In the genomic region with DNA sequence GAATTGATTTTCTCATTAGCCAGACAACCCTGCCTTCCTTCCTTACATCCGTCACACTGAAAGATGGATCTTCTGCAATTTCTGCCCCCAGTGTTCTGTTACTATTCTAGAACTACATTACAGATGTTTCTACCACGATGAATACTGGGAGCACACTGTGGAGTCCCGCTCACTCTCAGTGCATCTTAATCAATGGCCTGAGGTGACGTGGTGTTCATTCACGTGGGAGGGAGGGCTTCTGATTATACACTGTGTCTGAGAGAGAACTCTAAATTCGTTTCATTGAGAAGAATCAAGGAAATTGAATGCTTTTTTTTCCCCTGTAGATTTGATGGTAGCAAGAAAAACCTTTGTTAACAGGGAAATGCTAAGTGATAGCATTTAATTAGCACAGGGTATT, we compare ENCODE assay signal across 23 mouse cellular contexts. TPM values are rescaled to one million over a fixed set of nuclear protein-coding genes. Genes with fewer than 3 reads are reported as not detected.
A peak's percentile ranks its signal among the peaks of the same experiment; 100 is the strongest.
DNase-seq lines count a peak whose midpoint lies in the region; ATAC-seq and TF ChIP-seq lines count a peak whose summit lies in the region.
"Had no signal": no experiment of that assay in that cellular context is flagged by ENCODE, and none has a peak within 500 bp of the region (broad histone marks: within the 10 kb centered on the region; RNA-seq: fewer than 3 reads in every experiment).

No protein-coding gene starts in this region.

- WGBS in heart, postnatal 0 days: 46% methylated on average over 6 of the region's 6 CpGs
- 15% methylated on average over 6 of the region's 6 CpGs for WGBS in forebrain, postnatal 0 days

- no peak overlapping the region for H3K27ac ChIP-seq in heart, postnatal 0 days (ENCODE audit: low read depth)
- no peak overlapping the region for H3K27ac ChIP-seq in forebrain, postnatal 0 days (ENCODE audit: low read depth, low read length)
- H3K27ac ChIP-seq: limb, embryonic 12.5 days; liver, embryonic 13.5 days; lung, embryonic 15.5 days; neural tube, embryonic 13.5 days had no signal

- intact Hi-C loops in heart, postnatal 36 days (cut with DNase I): no loop called here
- intact Hi-C loops in gastrocnemius, postnatal 36 days (cut with DNase I): no loop called here

- no peak for DNase-seq in frontal cortex, postnatal 25 days (ENCODE audit: low spot score in 2 of 2)
- DNase-seq in heart, postnatal 0 days (ENCODE audit: low spot score): no peak
- no peak for DNase-seq in heart, postnatal 36 days
- DNase-seq in brain, adult 2 months (ENCODE audit: low read depth, low spot score): peak; percentile 50
- DNase-seq in forebrain, postnatal 0 days: peak; percentile 38
- DNase-seq in gastrocnemius, postnatal 36 days: no peak
- DNase-seq in kidney, postnatal 36 days: no peak
- DNase-seq: cerebellum, postnatal 10 days; embryo, embryonic 11 days; kidney, adult 8-10 months; kidney, postnatal 25 days; liver, embryonic 13.5 days; thymus, postnatal 36 days had no signal

- no peaks in the 10 kb centered on the region for H3K36me3 ChIP-seq in heart, postnatal 0 days (replicated peaks; ENCODE audit: control insufficient read depth, insufficient read depth, low read length)
- no peaks in the 10 kb centered on the region for H3K36me3 ChIP-seq in forebrain, postnatal 0 days (ENCODE audit: insufficient read depth)
- H3K36me3 ChIP-seq: limb, embryonic 12.5 days; liver, embryonic 13.5 days; lung, embryonic 15.5 days; neural tube, embryonic 13.5 days had no signal

- no peaks in the 10 kb centered on the region for H3K9me3 ChIP-seq in heart, postnatal 0 days (replicated peaks; ENCODE audit: control insufficient read depth, low read length)
- no peaks in the 10 kb centered on the region for H3K9me3 ChIP-seq in forebrain, postnatal 0 days (ENCODE audit: low read length)
- H3K9me3 ChIP-seq: limb, embryonic 12.5 days; liver, embryonic 13.5 days; lung, embryonic 15.5 days; neural tube, embryonic 13.5 days had no signal

- H3K9ac ChIP-seq in heart, postnatal 0 days (replicated peaks; ENCODE audit: low read depth, low read length): no peak overlapping the region
- H3K9ac ChIP-seq in forebrain, postnatal 0 days: no peak overlapping the region
- H3K9ac ChIP-seq: limb, embryonic 12.5 days; liver, embryonic 13.5 days; lung, embryonic 15.5 days; neural tube, embryonic 13.5 days had no signal

- 0 out of 2 replicates have a peak overlapping the region, but pooled peaks have one; percentile 15 for H3K4me3 ChIP-seq in heart, postnatal 0 days (ENCODE audit: low read depth, low read length)
- no peak overlapping the region for H3K4me3 ChIP-seq in forebrain, postnatal 0 days (ENCODE audit: low read depth, low read length)
- H3K4me3 ChIP-seq: limb, embryonic 12.5 days; liver, embryonic 13.5 days; lung, embryonic 15.5 days; neural tube, embryonic 13.5 days had no signal

- peak; percentile 28; the same call in 1 of the 2 replicates for ATAC-seq in frontal cortex, adult (ENCODE audit: low TSS enrichment)
- ATAC-seq in heart, postnatal 0 days (ENCODE audit: insufficient read depth, low read depth): no peak
- peak; percentile 91 for ATAC-seq in forebrain, postnatal 0 days
- ATAC-seq: inflammation-experienced regulatory T-cells, adult 6 months had no signal

- peak overlapping the region; percentile 49 for H3K4me2 ChIP-seq in heart, postnatal 0 days (ENCODE audit: low read depth, low read length)
- peak overlapping the region; percentile 25; the same call in 1 of the 2 replicates for H3K4me2 ChIP-seq in forebrain, postnatal 0 days (ENCODE audit: low read depth)
- H3K4me2 ChIP-seq: limb, embryonic 12.5 days; liver, embryonic 13.5 days; lung, embryonic 15.5 days; neural tube, embryonic 13.5 days had no signal

- H3K4me1 ChIP-seq in heart, postnatal 0 days (ENCODE audit: control insufficient read depth, insufficient read depth): peaks cover 14% of the 10 kb centered on the region; the same call in 1 of the 2 replicates
- 0 out of 2 replicates have a peak, but pooled peaks cover 6% of the 10 kb centered on the region for H3K4me1 ChIP-seq in forebrain, postnatal 0 days (ENCODE audit: insufficient read depth)
- H3K4me1 ChIP-seq: limb, embryonic 12.5 days; liver, embryonic 13.5 days; lung, embryonic 15.5 days had no signal

- TF ChIP-seq EP300 in heart, postnatal 0 days (IDR thresholded peaks at IDR 0.05; ENCODE audit: low read depth): no peak

- no peak for TF ChIP-seq CTCF in heart, postnatal 0 days (IDR thresholded peaks at IDR 0.05; ENCODE audit: low read depth)
- TF ChIP-seq CTCF in forebrain, postnatal 0 days (IDR thresholded peaks at IDR 0.05; ENCODE audit: low read depth): no peak

- no peaks in the 10 kb centered on the region for H3K27me3 ChIP-seq in heart, postnatal 0 days (ENCODE audit: control insufficient read depth, insufficient read depth, low read length)
- no peaks in the 10 kb centered on the region for H3K27me3 ChIP-seq in forebrain, postnatal 0 days (ENCODE audit: insufficient read depth, low read length)
- H3K27me3 ChIP-seq: CH12.LX; limb, embryonic 12.5 days; liver, embryonic 13.5 days; lung, embryonic 15.5 days; neural tube, embryonic 13.5 days had no signal

RNA-seq across cellular contexts. Expression of gene Crhbp, which starts 19.2 kb away (rescaled TPM):
- not detected in 2 replicates for total RNA-seq in heart, postnatal 0 days (2014; rRNA removed; ENCODE audit: low replicate concordance)
- not detected in 2 replicates for polyA plus RNA-seq in heart, postnatal 0 days (2015; fragmentation: Nextera tagmentation; extraction: Ambion mirVana)
- not detected for total RNA-seq in heart, postnatal 36 days (2021)
- 4.5 and 4.6 TPM in 2 replicates for total RNA-seq in forebrain, postnatal 0 days (2014; rRNA removed)
- polyA plus RNA-seq in forebrain, postnatal 0 days (2015; fragmentation: Nextera tagmentation; extraction: Ambion mirVana): 5.1 and 5.5 TPM in 2 replicates
- total RNA-seq in gastrocnemius, postnatal 36 days (2021): not detected
- total RNA-seq: CH12.LX; gastrocnemius, postnatal 4 days; monocyte, adult 5-6 weeks had no signal
- polyA plus RNA-seq: inflammation-experienced regulatory T-cells, adult 6 months; liver, embryonic 13.5 days had no signal

RNA-seq across cellular contexts. Expression of gene Aggf1, which starts 50.3 kb away (rescaled TPM):
- 14.8 and 17.9 TPM in 2 replicates for total RNA-seq in heart, postnatal 0 days (2014; rRNA removed; ENCODE audit: low replicate concordance)
- 16.6 and 19.0 TPM in 2 replicates for polyA plus RNA-seq in heart, postnatal 0 days (2015; fragmentation: Nextera tagmentation; extraction: Ambion mirVana)
- 10 to 100 TPM; 20.6 to 22.1 TPM for total RNA-seq in heart, postnatal 36 days (2021)
- total RNA-seq in forebrain, postnatal 0 days (2014; rRNA removed): 34.3 and 36.5 TPM in 2 replicates
- 31.0 and 32.8 TPM in 2 replicates for polyA plus RNA-seq in forebrain, postnatal 0 days (2015; fragmentation: Nextera tagmentation; extraction: Ambion mirVana)
- 10 to 100 TPM; 14.0 to 15.8 TPM for total RNA-seq in gastrocnemius, postnatal 36 days (2021)

RNA-seq across cellular contexts. Expression of gene S100z, which starts 53.0 kb away (rescaled TPM):
- not detected in 2 replicates for total RNA-seq in heart, postnatal 0 days (2014; rRNA removed; ENCODE audit: low replicate concordance)
- not detected in 2 replicates for polyA plus RNA-seq in heart, postnatal 0 days (2015; fragmentation: Nextera tagmentation; extraction: Ambion mirVana)
- not detected for total RNA-seq in heart, postnatal 36 days (2021)
- total RNA-seq in forebrain, postnatal 0 days (2014; rRNA removed): not detected in 2 replicates
- not detected in 2 replicates for polyA plus RNA-seq in forebrain, postnatal 0 days (2015; fragmentation: Nextera tagmentation; extraction: Ambion mirVana)
- total RNA-seq in gastrocnemius, postnatal 36 days (2021): 1 to 10 TPM; 1.0 to 3.4 TPM
- total RNA-seq: adrenal gland, adult 18-20 months; CH12.LX; layer of hippocampus, postnatal 10 days; monocyte, adult 5-6 weeks had no signal
- polyA plus RNA-seq: inflammation-experienced regulatory T-cells, adult 6 months; limb, embryonic 12.5 days; liver, embryonic 13.5 days; lung, embryonic 15.5 days; neural tube, embryonic 13.5 days had no signal

Comparison
In these comparisons a context has a peak if more than half of its experiments do, and no peak if none do; other contexts are left out.
1. DNase-seq: peak in brain, adult 2 months (single experiment) and forebrain, postnatal 0 days (single experiment); none in frontal cortex, postnatal 25 days (0 of 2), heart, postnatal 0 days (single experiment), heart, postnatal 36 days (0 of 2), gastrocnemius, postnatal 36 days (0 of 2) and kidney, postnatal 36 days (0 of 2).